Mouse (Mus musculus) brain, embryonic 14.5 days (tissue): ENCODE results near the gene Poll.

ENCODE experiments used
- CTCF ChIP-seq: fragments of 200-500 bp; IDR thresholded peaks from 2 replicates; pipeline ENCODE4 v1.5.1; 2012; ENCODE audit warnings: inconsistent platforms, mild to moderate bottlenecking, moderate library complexity, borderline replicate concordance; ENCODE audit not compliant: insufficient read depth, insufficient read length; ENCODE audit errors: extremely low read depth
- POLR2A ChIP-seq: fragments of 200-500 bp; IDR thresholded peaks from 2 replicates; pipeline ENCODE4 v1.6.1; 2012; ENCODE audit warnings: mild to moderate bottlenecking, inconsistent platforms, borderline replicate concordance; ENCODE audit not compliant: poor library complexity, insufficient read depth, insufficient read length, severe bottlenecking; ENCODE audit errors: extremely low read depth

- TF ChIP-seq CTCF = no peak
- TF ChIP-seq POLR2A = no peak
These were observed 15.3 kb upstream of the Poll start for GRCm38 (mm10) chr19:45575632-45576001.
